Mouse (Mus musculus): Measurements from ENCODE around the gene Samd4. TPM values are rescaled to one million over a fixed set of nuclear protein-coding genes. Genes with fewer than 3 reads are reported as not detected.

Samd4 gene
- total and polyA plus RNA-seq, 3 experiments: 0.22 TPM; not detected in 2

GRCm38 (mm10) chr14:47076956-47077575 lies 194.4 kb downstream of the Samd4 start:
- peaks cover 5% of the 10 kb centered on the region; the same call in 1 of the 2 replicates for H3K27me3 ChIP-seq (ENCODE audit: insufficient read depth, low read length)
- no peak for TF ChIP-seq CTCF (IDR thresholded peaks at IDR 0.05; ENCODE audit: low read depth, low read length)
- no peak for TF ChIP-seq GATA1 (IDR thresholded peaks at IDR 0.05; ENCODE audit: borderline replicate concordance, low read length)
- TF ChIP-seq POLR2AphosphoS5 (IDR thresholded peaks at IDR 0.05; ENCODE audit: insufficient replicate concordance, low read depth, low read length): no peak
- TF ChIP-seq TAL1 (conservative IDR thresholded peaks at IDR 0.05; ENCODE audit: low read depth, low read length): no peak
- no peak for TF ChIP-seq GATA2 (IDR thresholded peaks at IDR 0.05; ENCODE audit: borderline replicate concordance, low read depth, low read length)
- no peaks in the 10 kb centered on the region for H3K4me1 ChIP-seq (ENCODE audit: insufficient read depth, low read depth, low read length)
- ATAC-seq (ENCODE audit: extremely low read depth, insufficient number of reproducible peaks, low FRiP score, poor library complexity, severe bottlenecking) (no peak), DNase-seq (ENCODE audit: low spot score) (no peak)
- H3K4me3 ChIP-seq (ENCODE audit: low read depth, low read length): no peak overlapping the region
- H3K36me3 ChIP-seq (replicated peaks): no peaks in the 10 kb centered on the region
- no peaks in the 10 kb centered on the region for H3K9me3 ChIP-seq (replicated peaks)

GRCm38 (mm10) chr14:47077576-47077970 lies 194.9 kb downstream of the Samd4 start:
- peaks cover 5% of the 10 kb centered on the region; the same call in 1 of the 2 replicates for H3K27me3 ChIP-seq (ENCODE audit: insufficient read depth, low read length)

GRCm38 (mm10) chr14:47079911-47080310 lies 197.3 kb downstream of the Samd4 start:
- Histone ChIP-seq H3K9me3 (replicated peaks) (no peaks in the 10 kb centered on the region), H3K27me3 (ENCODE audit: insufficient read depth, low read length) (peaks cover 7% of the 10 kb centered on the region; the same call in 1 of the 2 replicates), H3K4me1 (ENCODE audit: insufficient read depth, low read depth, low read length) (no peaks in the 10 kb centered on the region), H3K36me3 (replicated peaks) (no peaks in the 10 kb centered on the region), H3K4me3 (ENCODE audit: low read depth, low read length) (no peak overlapping the region)
- no peak for ATAC-seq (ENCODE audit: extremely low read depth, insufficient number of reproducible peaks, low FRiP score, poor library complexity, severe bottlenecking)
- no peak for DNase-seq (ENCODE audit: low spot score)
- TF ChIP-seq TAL1 (conservative IDR thresholded peaks at IDR 0.05; ENCODE audit: low read depth, low read length) (no peak), CTCF (IDR thresholded peaks at IDR 0.05; ENCODE audit: low read depth, low read length) (no peak), GATA2 (IDR thresholded peaks at IDR 0.05; ENCODE audit: borderline replicate concordance, low read depth, low read length) (no peak), POLR2AphosphoS5 (IDR thresholded peaks at IDR 0.05; ENCODE audit: insufficient replicate concordance, low read depth, low read length) (no peak), GATA1 (IDR thresholded peaks at IDR 0.05; ENCODE audit: borderline replicate concordance, low read length) (no peak)

More at GRCm38 (mm10) chr14:47077576-47077970, 194.9 kb downstream of the Samd4 start:
- DNase-seq (ENCODE audit: low spot score) (no peak), ATAC-seq (ENCODE audit: extremely low read depth, insufficient number of reproducible peaks, low FRiP score, poor library complexity, severe bottlenecking) (no peak)
- H3K36me3 ChIP-seq (replicated peaks): no peaks in the 10 kb centered on the region
- H3K4me3 ChIP-seq (ENCODE audit: low read depth, low read length): no peak overlapping the region
- H3K4me1 ChIP-seq (ENCODE audit: insufficient read depth, low read depth, low read length): no peaks in the 10 kb centered on the region
- no peaks in the 10 kb centered on the region for H3K9me3 ChIP-seq (replicated peaks)
- TF ChIP-seq GATA2 (IDR thresholded peaks at IDR 0.05; ENCODE audit: borderline replicate concordance, low read depth, low read length) (no peak), GATA1 (IDR thresholded peaks at IDR 0.05; ENCODE audit: borderline replicate concordance, low read length) (no peak), CTCF (IDR thresholded peaks at IDR 0.05; ENCODE audit: low read depth, low read length) (no peak), TAL1 (conservative IDR thresholded peaks at IDR 0.05; ENCODE audit: low read depth, low read length) (no peak), POLR2AphosphoS5 (IDR thresholded peaks at IDR 0.05; ENCODE audit: insufficient replicate concordance, low read depth, low read length) (no peak)

- DNase-seq (ENCODE audit: low spot score) (no peak), ATAC-seq (ENCODE audit: extremely low read depth, insufficient number of reproducible peaks, low FRiP score, poor library complexity, severe bottlenecking) (no peak)
- Histone ChIP-seq H3K4me3 (ENCODE audit: low read depth, low read length) (no peak overlapping the region), H3K27me3 (ENCODE audit: insufficient read depth, low read length) (peaks cover 23% of the 10 kb centered on the region), H3K36me3 (replicated peaks) (no peaks in the 10 kb centered on the region), H3K9me3 (replicated peaks) (no peaks in the 10 kb centered on the region), H3K4me1 (ENCODE audit: insufficient read depth, low read depth, low read length) (no peaks in the 10 kb centered on the region)
- TF ChIP-seq GATA1 (IDR thresholded peaks at IDR 0.05; ENCODE audit: borderline replicate concordance, low read length): no peak
- TF ChIP-seq CTCF (IDR thresholded peaks at IDR 0.05; ENCODE audit: low read depth, low read length): no peak
- no peak for TF ChIP-seq GATA2 (IDR thresholded peaks at IDR 0.05; ENCODE audit: borderline replicate concordance, low read depth, low read length)
- TF ChIP-seq POLR2AphosphoS5 (IDR thresholded peaks at IDR 0.05; ENCODE audit: insufficient replicate concordance, low read depth, low read length): no peak
- TF ChIP-seq TAL1 (conservative IDR thresholded peaks at IDR 0.05; ENCODE audit: low read depth, low read length): no peak
These were observed 200.7 kb downstream of the Samd4 start for GRCm38 (mm10) chr14:47083311-47083710.

- Histone ChIP-seq H3K36me3 (replicated peaks) (no peaks in the 10 kb centered on the region), H3K9me3 (replicated peaks) (no peaks in the 10 kb centered on the region), H3K4me1 (ENCODE audit: insufficient read depth, low read depth, low read length) (no peaks in the 10 kb centered on the region), H3K4me3 (ENCODE audit: low read depth, low read length) (no peak overlapping the region), H3K27me3 (ENCODE audit: insufficient read depth, low read length) (peaks cover 24% of the 10 kb centered on the region)
- DNase-seq (ENCODE audit: low spot score): no peak
- ATAC-seq (ENCODE audit: extremely low read depth, insufficient number of reproducible peaks, low FRiP score, poor library complexity, severe bottlenecking): no peak
- TF ChIP-seq POLR2AphosphoS5 (IDR thresholded peaks at IDR 0.05; ENCODE audit: insufficient replicate concordance, low read depth, low read length): no peak
- TF ChIP-seq CTCF (IDR thresholded peaks at IDR 0.05; ENCODE audit: low read depth, low read length): no peak
- no peak for TF ChIP-seq TAL1 (conservative IDR thresholded peaks at IDR 0.05; ENCODE audit: low read depth, low read length)
- TF ChIP-seq GATA1 (IDR thresholded peaks at IDR 0.05; ENCODE audit: borderline replicate concordance, low read length): no peak
- TF ChIP-seq GATA2 (IDR thresholded peaks at IDR 0.05; ENCODE audit: borderline replicate concordance, low read depth, low read length): no peak
These were observed 201.2 kb downstream of the Samd4 start for GRCm38 (mm10) chr14:47083838-47084237.

- H3K4me3 ChIP-seq (ENCODE audit: low read depth, low read length): no peak overlapping the region
- no peaks in the 10 kb centered on the region for H3K9me3 ChIP-seq (replicated peaks)
- TF ChIP-seq GATA2 (IDR thresholded peaks at IDR 0.05; ENCODE audit: borderline replicate concordance, low read depth, low read length) (no peak), CTCF (IDR thresholded peaks at IDR 0.05; ENCODE audit: low read depth, low read length) (no peak), TAL1 (conservative IDR thresholded peaks at IDR 0.05; ENCODE audit: low read depth, low read length) (no peak), POLR2AphosphoS5 (IDR thresholded peaks at IDR 0.05; ENCODE audit: insufficient replicate concordance, low read depth, low read length) (no peak), GATA1 (IDR thresholded peaks at IDR 0.05; ENCODE audit: borderline replicate concordance, low read length) (no peak)
- H3K36me3 ChIP-seq (replicated peaks): no peaks in the 10 kb centered on the region
- H3K4me1 ChIP-seq (ENCODE audit: insufficient read depth, low read depth, low read length): no peaks in the 10 kb centered on the region
- peaks cover 28% of the 10 kb centered on the region for H3K27me3 ChIP-seq (ENCODE audit: insufficient read depth, low read length)
- no peak for ATAC-seq (ENCODE audit: extremely low read depth, insufficient number of reproducible peaks, low FRiP score, poor library complexity, severe bottlenecking)
- DNase-seq (ENCODE audit: low spot score): no peak
These were observed 202.0 kb downstream of the Samd4 start for GRCm38 (mm10) chr14:47084686-47085085.

Measured in G1E (cell line).